Mouse (Mus musculus) C2C12 (cell line): Measurements from ENCODE around the gene Taf5l.

Source experiments
- CEBPB ChIP-seq: IDR thresholded peaks from one replicate; pipeline ENCODE4 v1.6.1; 2011; ENCODE audit warnings: low read depth, mild to moderate bottlenecking, control low read depth, moderate library complexity
- CTCF ChIP-seq: IDR thresholded peaks from one replicate; pipeline ENCODE4 v1.5.1; 2011; ENCODE audit not compliant: control insufficient read depth, insufficient read depth, insufficient read length

DNA sequence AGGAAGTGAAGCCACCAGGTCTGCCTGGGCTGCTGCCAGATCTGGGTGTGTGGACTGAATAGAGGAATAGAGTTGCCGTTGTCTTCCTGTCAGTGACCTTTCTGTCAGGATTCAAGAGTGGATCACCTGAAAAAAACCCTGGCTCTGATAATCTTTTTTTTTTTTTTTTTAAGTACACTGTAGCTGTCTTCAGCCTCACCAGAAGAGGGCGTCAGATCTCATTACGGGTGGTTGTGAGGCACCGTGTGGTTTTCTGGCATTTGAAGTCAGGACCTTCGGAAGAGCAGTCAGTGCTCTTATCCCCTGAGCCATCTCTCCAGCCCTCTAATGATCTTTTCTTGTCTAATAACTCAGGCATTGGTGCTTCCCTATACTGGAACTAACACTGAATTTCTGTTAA, 12.2 kb upstream of the Taf5l start:
- TF ChIP-seq CTCF (no peak), CEBPB (no peak)
